Mouse (Mus musculus): ENCODE results near the gene Unc13a.

Gene Unc13a

GRCm38 (mm10) chr8:71625088-71625487 lies 46.5 kb downstream of the Unc13a start:
- no peak for DNase-seq (ENCODE audit: low spot score)

- DNase-seq (ENCODE audit: low spot score), result no peak
These were observed 51.8 kb downstream of the Unc13a start for GRCm38 (mm10) chr8:71619786-71620185.

GRCm38 (mm10) chr8:71613418-71613817 lies 58.1 kb downstream of the Unc13a start:
- no peak for DNase-seq (ENCODE audit: low spot score)

- no peak for DNase-seq (ENCODE audit: low spot score)
These were observed 59.4 kb downstream of the Unc13a start for GRCm38 (mm10) chr8:71612141-71612540.

- DNase-seq (ENCODE audit: low spot score), result peak; percentile 100
These were observed 60.5 kb downstream of the Unc13a start, which contains the start of gene Colgalt1 for GRCm38 (mm10) chr8:71610822-71611651. Gene Colgalt1, plus strand, starts transcription at chr8:71610998.

- no peak for DNase-seq (ENCODE audit: low spot score)
These were observed 67.5 kb downstream of the Unc13a start for GRCm38 (mm10) chr8:71604021-71604420.

GRCm38 (mm10) chr8:71602666-71603334 lies 68.8 kb downstream of the Unc13a start:
- peak; percentile 78 for DNase-seq (ENCODE audit: low spot score)

GRCm38 (mm10) chr8:71601939-71602665 lies 69.5 kb downstream of the Unc13a start:
- DNase-seq (ENCODE audit: low spot score), result peak; percentile 22

GRCm38 (mm10) chr8:71598841-71599240 lies 72.7 kb downstream of the Unc13a start:
- DNase-seq (ENCODE audit: low spot score), result no peak

GRCm38 (mm10) chr8:71598375-71598774 lies 73.2 kb downstream of the Unc13a start:
- DNase-seq (ENCODE audit: low spot score), result no peak

GRCm38 (mm10) chr8:71597451-71597850 lies 74.1 kb downstream of the Unc13a start, which contains the start of gene Fam129c:
Gene Fam129c, plus strand, starts transcription at chr8:71597648.
- DNase-seq (ENCODE audit: low spot score), result no peak

GRCm38 (mm10) chr8:71596798-71597197 lies 74.8 kb downstream of the Unc13a start:
- no peak for DNase-seq (ENCODE audit: low spot score)

GRCm38 (mm10) chr8:71596384-71596783 lies 75.2 kb downstream of the Unc13a start:
- no peak for DNase-seq (ENCODE audit: low spot score)

- peak; percentile 85 for DNase-seq (ENCODE audit: low spot score)
These were observed 75.7 kb downstream of the Unc13a start for GRCm38 (mm10) chr8:71595862-71596261.

GRCm38 (mm10) chr8:71594324-71594722 lies 77.2 kb downstream of the Unc13a start:
- DNase-seq (ENCODE audit: low spot score), result no peak

GRCm38 (mm10) chr8:71593556-71594323 lies 77.8 kb downstream of the Unc13a start:
- no peak for DNase-seq (ENCODE audit: low spot score)

GRCm38 (mm10) chr8:71592374-71593170 lies 79.0 kb downstream of the Unc13a start:
- no peak for DNase-seq (ENCODE audit: low spot score)

- peak; percentile 97 for DNase-seq (ENCODE audit: low spot score)
These were observed 79.8 kb downstream of the Unc13a start, which contains the start of gene Pgls for GRCm38 (mm10) chr8:71591471-71592373. Gene Pgls, plus strand, starts transcription at chr8:71592176.

- DNase-seq (ENCODE audit: low spot score), result no peak
These were observed 80.5 kb downstream of the Unc13a start for GRCm38 (mm10) chr8:71591017-71591416.

GRCm38 (mm10) chr8:71588762-71589161 lies 82.8 kb downstream of the Unc13a start:
- DNase-seq (ENCODE audit: low spot score), result no peak
